Mouse (Mus musculus) midbrain, embryonic 15.5 days (tissue): ENCODE results near the gene Arfip1. TPM values are rescaled to one million over a fixed set of nuclear protein-coding genes. Genes with fewer than 3 reads are reported as not detected.

Source experiments
- ATAC-seq: fragments of 200-750 bp; cut with Nextera tagmentation; replicated peaks from 2 replicates; pipeline ENCODE4 v1.8.0; 2017; ENCODE audit warnings: moderate TSS enrichment
- H3K27ac ChIP-seq: fragments of 300-500 bp; sonication (generic); 2 replicates; pipeline ENCODE4 v1.5.1; 2015; ENCODE audit warnings: mild to moderate bottlenecking, inconsistent platforms
- H3K27me3 ChIP-seq: fragments of 300-500 bp; sonication (generic); replicated peaks from 2 replicates; pipeline ENCODE4 v1.6.1; 2015; ENCODE audit warnings: inconsistent platforms
- H3K36me3 ChIP-seq: fragments of 300-500 bp; sonication (generic); replicated peaks from 2 replicates; pipeline ENCODE4 v1.6.1; 2015; ENCODE audit warnings: inconsistent platforms
- H3K4me1 ChIP-seq: fragments of 300-500 bp; sonication (generic); 2 replicates; pipeline ENCODE4 v1.6.1; 2015; ENCODE audit warnings: inconsistent platforms
- H3K4me2 ChIP-seq: fragments of 300-500 bp; sonication (generic); 2 replicates; pipeline ENCODE4 v1.6.1; 2015; ENCODE audit warnings: inconsistent platforms, mild to moderate bottlenecking, moderate library complexity
- H3K4me3 ChIP-seq: fragments of 300-500 bp; sonication (generic); 2 replicates; pipeline ENCODE4 v1.5.1; 2015; ENCODE audit warnings: mild to moderate bottlenecking, inconsistent platforms
- H3K9ac ChIP-seq: fragments of 300-500 bp; sonication (generic); 2 replicates; pipeline ENCODE4 v1.6.1; 2015; ENCODE audit warnings: mild to moderate bottlenecking, inconsistent platforms
- H3K9me3 ChIP-seq: fragments of 300-500 bp; sonication (generic); 2 replicates; pipeline ENCODE4 v1.6.1; 2016; ENCODE audit warnings: inconsistent platforms
- WGBS: fragments of 180-500 bp; shearing (Covaris S2); methylation state at CpG from one replicate; pipeline ENCODE4 v1.1.7; 2015; ENCODE audit warnings: mixed read lengths; 5-methylcytosine and 5-hydroxymethylcytosine counted together
- polyA plus RNA-seq: library from polyadenylated mRNA; unstranded; fragments of >200 nt; fragmentation: Nextera tagmentation; extraction: Ambion mirVana; gene quantifications from 2 replicates; pipeline ENCODE4 v1.2.1, GENCODE M21; 2015

Arfip1 gene
- polyA plus RNA-seq, 1 experiment from 2014 or later, result 22.2 TPM

- Histone ChIP-seq H3K9me3 (no peaks in the 10 kb centered on the region), H3K4me3 (no peak overlapping the region), H3K27ac (no peak overlapping the region), H3K27me3 (no peaks in the 10 kb centered on the region), H3K36me3 (no peaks in the 10 kb centered on the region), H3K4me1 (peaks cover 3% of the 10 kb centered on the region), H3K4me2 (no peak overlapping the region), H3K9ac (no peak overlapping the region)
- no peak for ATAC-seq
- WGBS, result 55% methylated on average over 10 of the region's 10 CpGs
These were observed 114.9 kb downstream of the Arfip1 start for GRCm38 (mm10) chr3:84467419-84468110.

DNA sequence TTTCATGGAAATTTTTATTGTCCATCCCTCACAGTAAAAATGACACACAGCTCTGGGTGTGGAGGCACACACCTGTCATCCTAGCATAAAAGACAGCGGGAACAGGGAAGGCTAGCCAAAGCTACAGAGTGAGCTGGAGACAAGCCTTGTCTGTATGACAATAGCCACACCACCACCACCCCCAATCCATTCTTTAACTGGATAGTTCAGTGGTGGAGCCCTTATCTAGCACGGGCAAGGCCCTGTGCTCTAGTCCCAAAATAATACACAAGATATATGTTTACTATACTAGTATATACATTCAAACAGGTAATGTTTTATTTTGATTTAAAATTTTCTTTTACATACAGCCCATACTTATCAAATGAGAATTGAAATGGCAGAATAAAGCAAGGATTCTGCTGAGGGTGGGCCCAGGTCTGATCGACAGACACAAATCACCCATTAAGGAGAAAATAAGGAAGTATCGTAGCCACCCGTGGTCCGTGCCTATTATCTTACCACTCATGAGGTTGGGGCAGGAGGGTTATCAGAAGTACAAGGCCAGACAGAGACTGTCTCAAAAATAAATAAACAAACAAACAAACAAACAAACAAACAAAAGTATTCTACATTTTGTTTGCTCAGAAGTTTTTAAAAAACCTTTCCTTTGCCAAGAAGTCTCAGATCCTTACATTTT, 116.5 kb downstream of the Arfip1 start:
- H3K27me3 ChIP-seq, result no peaks in the 10 kb centered on the region
- ATAC-seq, result no peak
- H3K4me1 ChIP-seq, result no peaks in the 10 kb centered on the region; the same call in 1 of the 2 replicates
- H3K36me3 ChIP-seq, result no peaks in the 10 kb centered on the region
- no peak overlapping the region for H3K4me3 ChIP-seq
- no peak overlapping the region for H3K9ac ChIP-seq
- no peaks in the 10 kb centered on the region for H3K9me3 ChIP-seq
- 77% methylated on average over 6 of the region's 6 CpGs for WGBS
- H3K27ac ChIP-seq, result no peak overlapping the region
- no peak overlapping the region for H3K4me2 ChIP-seq

- no peak for ATAC-seq
- no peaks in the 10 kb centered on the region for H3K36me3 ChIP-seq
- H3K27ac ChIP-seq, result no peak overlapping the region
- H3K4me3 ChIP-seq, result no peak overlapping the region
- peaks cover 6% of the 10 kb centered on the region for H3K4me1 ChIP-seq
- H3K9ac ChIP-seq, result no peak overlapping the region
- H3K9me3 ChIP-seq, result no peaks in the 10 kb centered on the region
- no peak overlapping the region for H3K4me2 ChIP-seq
- WGBS, result 40% methylated on average over 4 of the region's 4 CpGs
- no peaks in the 10 kb centered on the region for H3K27me3 ChIP-seq
These were observed 120.7 kb downstream of the Arfip1 start for GRCm38 (mm10) chr3:84461687-84462086.

- ATAC-seq, result no peak
- H3K4me1 ChIP-seq, result peaks cover 6% of the 10 kb centered on the region
These were observed 121.5 kb downstream of the Arfip1 start for GRCm38 (mm10) chr3:84460952-84461351.

DNA sequence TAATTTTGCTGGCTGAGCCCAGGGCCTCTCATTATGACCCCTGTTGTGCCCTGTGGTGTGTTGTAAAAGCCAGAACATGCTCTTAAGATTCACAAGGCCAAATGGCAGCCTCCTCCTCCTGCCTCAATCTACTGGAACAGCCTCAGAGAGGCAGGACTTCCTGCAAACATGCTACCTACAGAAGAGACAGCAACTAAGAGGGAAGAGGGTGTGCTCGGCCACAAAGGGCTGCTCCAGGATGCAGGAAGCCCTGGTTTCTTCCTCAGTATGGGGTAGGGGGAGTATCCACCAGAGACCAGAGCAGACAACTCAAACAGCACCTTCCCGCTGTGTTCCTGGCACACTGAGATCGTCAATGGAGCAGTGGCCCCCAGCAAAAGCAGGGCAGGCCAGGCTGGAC, 121.9 kb downstream of the Arfip1 start:
- H3K36me3 ChIP-seq, result no peaks in the 10 kb centered on the region
- H3K9ac ChIP-seq, result no peak overlapping the region
- 38% methylated on average over 3 of the region's 3 CpGs for WGBS
- ATAC-seq, result no peak
- H3K4me2 ChIP-seq, result no peak overlapping the region
- H3K27me3 ChIP-seq, result no peaks in the 10 kb centered on the region
- no peak overlapping the region for H3K4me3 ChIP-seq
- H3K9me3 ChIP-seq, result no peaks in the 10 kb centered on the region
- H3K4me1 ChIP-seq, result peaks cover 6% of the 10 kb centered on the region
- H3K27ac ChIP-seq, result no peak overlapping the region

More at GRCm38 (mm10) chr3:84460952-84461351, 121.5 kb downstream of the Arfip1 start:
- Histone ChIP-seq H3K4me3 (no peak overlapping the region), H3K4me2 (no peak overlapping the region), H3K27me3 (no peaks in the 10 kb centered on the region), H3K9ac (no peak overlapping the region), H3K9me3 (no peaks in the 10 kb centered on the region), H3K36me3 (no peaks in the 10 kb centered on the region), H3K27ac (no peak overlapping the region)
- WGBS, result 40% methylated on average over 12 of the region's 12 CpGs

DNA sequence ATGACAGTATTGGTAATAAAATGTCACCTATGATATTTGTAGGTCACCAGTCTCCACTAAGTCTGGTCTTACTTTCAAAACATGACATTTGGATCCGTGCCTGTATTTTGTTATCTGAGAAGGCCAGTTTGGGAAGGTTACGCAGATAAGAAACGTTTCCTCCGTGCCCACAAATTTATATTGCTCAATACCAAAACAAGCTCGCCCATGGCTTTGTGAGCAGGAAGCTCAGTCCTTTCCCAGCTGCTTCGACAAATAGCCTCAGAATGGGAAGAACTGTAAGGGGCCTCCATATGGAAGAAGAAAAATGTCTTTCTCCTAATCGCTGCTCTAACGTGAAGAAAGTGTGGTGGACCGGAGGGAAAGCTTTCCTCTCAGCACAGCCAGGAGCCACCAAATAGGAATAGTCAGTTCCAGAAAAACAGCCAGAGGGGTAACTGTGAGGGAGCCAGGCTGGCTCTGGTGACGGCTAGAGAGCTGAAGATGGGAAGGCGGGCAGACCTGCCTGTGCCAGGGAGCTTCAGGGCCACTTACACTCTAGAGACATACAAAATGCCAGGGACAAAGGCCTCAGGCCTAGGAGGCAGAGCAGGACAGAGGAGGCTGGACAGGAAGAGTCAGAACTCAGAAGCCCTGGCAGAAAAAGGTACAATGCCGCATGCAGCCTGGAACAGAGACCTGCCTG, 126.5 kb downstream of the Arfip1 start:
- no peak overlapping the region for H3K27ac ChIP-seq
- no peaks in the 10 kb centered on the region for H3K36me3 ChIP-seq
- peaks cover 6% of the 10 kb centered on the region for H3K4me1 ChIP-seq
- 78% methylated on average over 12 of the region's 12 CpGs for WGBS
- H3K4me2 ChIP-seq, result no peak overlapping the region
- H3K4me3 ChIP-seq, result no peak overlapping the region
- no peak overlapping the region for H3K9ac ChIP-seq
- no peaks in the 10 kb centered on the region for H3K27me3 ChIP-seq
- no peak for ATAC-seq
- H3K9me3 ChIP-seq, result no peaks in the 10 kb centered on the region

GRCm38 (mm10) chr3:84450651-84451050, 131.8 kb downstream of the Arfip1 start:
- Histone ChIP-seq H3K9me3 (no peaks in the 10 kb centered on the region), H3K4me3 (no peak overlapping the region), H3K27ac (no peak overlapping the region), H3K27me3 (no peaks in the 10 kb centered on the region), H3K9ac (no peak overlapping the region), H3K4me1 (no peaks in the 10 kb centered on the region), H3K4me2 (no peak overlapping the region), H3K36me3 (no peaks in the 10 kb centered on the region)
- no peak for ATAC-seq
- WGBS, result 37% methylated on average over 3 of the region's 3 CpGs

GRCm38 (mm10) chr3:84449015-84449414, 133.4 kb downstream of the Arfip1 start:
- no peak overlapping the region for H3K9ac ChIP-seq
- no peak for ATAC-seq
- no peaks in the 10 kb centered on the region for H3K27me3 ChIP-seq
- H3K4me3 ChIP-seq, result no peak overlapping the region
- H3K9me3 ChIP-seq, result no peaks in the 10 kb centered on the region
- H3K4me1 ChIP-seq, result no peaks in the 10 kb centered on the region
- H3K36me3 ChIP-seq, result no peaks in the 10 kb centered on the region
- WGBS, result 85% methylated on average over 9 of the region's 9 CpGs
- no peak overlapping the region for H3K4me2 ChIP-seq
- H3K27ac ChIP-seq, result no peak overlapping the region

- ATAC-seq, result no peak
These were observed 134.6 kb downstream of the Arfip1 start for GRCm38 (mm10) chr3:84447803-84448202.

More at GRCm38 (mm10) chr3:84447803-84448202, 134.6 kb downstream of the Arfip1 start:
- H3K9me3 ChIP-seq, result no peaks in the 10 kb centered on the region
- no peak overlapping the region for H3K9ac ChIP-seq
- H3K4me1 ChIP-seq, result no peaks in the 10 kb centered on the region
- H3K27ac ChIP-seq, result no peak overlapping the region
- H3K36me3 ChIP-seq, result no peaks in the 10 kb centered on the region
- H3K4me2 ChIP-seq, result no peak overlapping the region
- H3K27me3 ChIP-seq, result no peaks in the 10 kb centered on the region
- WGBS, result 62% methylated on average over 5 of the region's 5 CpGs
- no peak overlapping the region for H3K4me3 ChIP-seq

Other genes with a start within 250 kb of the Arfip1 start
- 5.0 and 5.5 TPM in 2 replicates for gene Fhdc1, start 102.2 kb downstream of the Arfip1 start, polyA plus RNA-seq
- gene Tigd4, start 10.9 kb upstream of the Arfip1 start, polyA plus RNA-seq, result not detected in 2 replicates
- gene Tmem154, start 83.6 kb upstream of the Arfip1 start, polyA plus RNA-seq, result 1.2 and 1.7 TPM in 2 replicates
- 26.2 and 28.1 TPM in 2 replicates for gene Fbxw7, start 232.6 kb upstream of the Arfip1 start, polyA plus RNA-seq